Mouse (Mus musculus) liver, postnatal 0 days (tissue): ENCODE data around the gene Ddx27.

Source experiments
- CTCF ChIP-seq: sonication (generic); IDR thresholded peaks from 2 replicates; pipeline ENCODE4 v1.5.1; 2016; ENCODE audit warnings: antibody characterized with exemption, low read depth
- EP300 ChIP-seq: IDR thresholded peaks from 2 replicates; pipeline ENCODE4 v1.6.1; 2016; ENCODE audit warnings: antibody characterized with exemption, low read depth, mild to moderate bottlenecking

DNA sequence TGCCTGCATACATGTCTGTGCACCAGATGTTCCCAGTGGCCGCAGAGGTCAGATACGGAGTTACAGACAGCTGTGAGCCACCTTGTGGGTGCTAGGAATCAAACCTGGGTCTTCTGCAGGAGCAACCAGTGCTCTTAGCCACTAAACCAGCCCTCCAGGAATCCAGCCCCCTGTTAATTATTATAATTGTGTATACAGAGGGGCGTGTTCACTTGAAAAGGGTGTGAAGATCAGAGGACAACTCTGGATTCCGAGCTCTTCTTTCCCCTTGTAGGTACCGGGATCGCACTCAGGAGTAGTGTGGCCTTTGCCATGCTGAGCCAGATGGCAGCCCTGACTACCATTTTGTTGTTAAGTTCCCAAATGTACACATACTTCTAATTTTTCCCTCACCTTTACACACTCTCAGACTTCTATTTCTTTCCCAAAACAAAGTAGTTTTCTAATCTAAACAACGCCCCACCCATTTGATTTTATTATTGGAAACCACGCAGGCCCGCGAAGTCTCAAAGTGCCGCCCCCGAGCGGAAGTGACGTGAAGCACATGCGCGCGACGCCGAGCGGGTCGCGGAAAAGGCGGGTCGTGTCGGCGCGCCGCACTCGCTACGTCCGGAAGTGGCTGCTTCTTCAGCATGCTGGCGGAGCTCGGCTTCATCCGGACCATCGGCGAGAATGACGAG lies at the start of gene Ddx27:
- TF ChIP-seq CTCF (0 out of 2 replicates have a peak, but pooled peaks have one; percentile 5), EP300 (peak; percentile 81)
